Comparison of ENCODE assay signal across 18 mouse cellular contexts in the genomic region with DNA sequence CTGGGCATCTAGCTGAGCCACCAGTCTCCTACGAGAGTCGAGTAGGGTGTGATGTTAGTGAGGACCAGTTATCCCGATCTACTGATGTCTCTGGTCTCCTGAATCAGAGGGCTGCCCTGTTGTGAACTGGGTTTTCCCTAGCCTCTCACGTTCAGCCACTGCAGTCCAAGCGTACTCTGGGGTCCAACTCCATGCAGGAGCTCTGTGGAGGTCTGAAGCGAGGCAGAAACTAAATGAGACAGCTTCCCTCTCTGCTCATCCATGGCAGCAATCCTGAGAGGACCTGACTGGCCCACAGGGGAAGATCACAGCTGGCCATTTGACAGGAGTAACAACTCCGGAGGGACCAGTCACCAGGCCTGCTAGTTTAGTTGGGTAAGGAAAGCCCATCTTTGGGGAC. TPM values are rescaled to one million over a fixed set of nuclear protein-coding genes. Genes with fewer than 3 reads are reported as not detected.
A peak's percentile ranks its signal among the peaks of the same experiment; 100 is the strongest.
DNase-seq lines count a peak whose midpoint lies in the region; ATAC-seq lines count a peak whose summit lies in the region.
"Had no signal": no experiment of that assay in that cellular context is flagged by ENCODE, and none has a peak within 500 bp of the region (broad histone marks: within the 10 kb centered on the region; RNA-seq: fewer than 3 reads in every experiment).

No protein-coding gene starts in this region.

- H3K27me3 ChIP-seq in intestine, embryonic 14.5 days (replicated peaks; ENCODE audit: control insufficient read depth, insufficient read depth, low read length), result no peaks in the 10 kb centered on the region
- H3K27me3 ChIP-seq in intestine, embryonic 15.5 days (replicated peaks), result no peaks in the 10 kb centered on the region
- H3K27me3 ChIP-seq: CH12.LX, Patski had no signal

- no peak overlapping the region for H3K9ac ChIP-seq in intestine, embryonic 14.5 days (ENCODE audit: low read length)
- no peak overlapping the region for H3K9ac ChIP-seq in intestine, embryonic 15.5 days

- H3K36me3 ChIP-seq in intestine, embryonic 14.5 days (ENCODE audit: control insufficient read depth, insufficient read depth, low read length), result no peaks in the 10 kb centered on the region
- no peaks in the 10 kb centered on the region for H3K36me3 ChIP-seq in intestine, embryonic 15.5 days
- H3K36me3 ChIP-seq: G1E had no signal

- no peaks in the 10 kb centered on the region for H3K4me1 ChIP-seq in intestine, embryonic 14.5 days (replicated peaks; ENCODE audit: control insufficient read depth, insufficient read depth, low read length)
- no peaks in the 10 kb centered on the region for H3K4me1 ChIP-seq in intestine, embryonic 15.5 days (replicated peaks)

- no peaks in the 10 kb centered on the region for H3K9me3 ChIP-seq in intestine, embryonic 14.5 days (ENCODE audit: control insufficient read depth, low read length)
- H3K9me3 ChIP-seq in intestine, embryonic 15.5 days, result no peaks in the 10 kb centered on the region
- H3K9me3 ChIP-seq: G1E had no signal

- no peak overlapping the region for H3K4me3 ChIP-seq in intestine, embryonic 14.5 days (ENCODE audit: low read depth, low read length)
- H3K4me3 ChIP-seq in intestine, embryonic 15.5 days (replicated peaks), result no peak overlapping the region

- no peak overlapping the region for H3K27ac ChIP-seq in intestine, embryonic 14.5 days (ENCODE audit: low read depth)
- no peak overlapping the region for H3K27ac ChIP-seq in intestine, embryonic 15.5 days

- peak; percentile 83 for DNase-seq in heart, adult 11 months
- no peak for DNase-seq in heart, adult 9 months (ENCODE audit: low spot score in 2 of 2)
- peak; percentile 33 for DNase-seq in intestine, embryonic 14.5 days (ENCODE audit: low spot score)
- DNase-seq: adrenal gland, adult 2 months; adrenal gland, adult 8-10 months; adrenal gland, postnatal 10 days; adrenal gland, postnatal 14 days; adrenal gland, postnatal 25 days; adrenal gland, postnatal 36 days; B cell, adult 2 months; cerebellum, adult 11 months; cerebellum, adult 11-12 months; cerebellum, adult 18-20 months had no signal

- H3K4me2 ChIP-seq in intestine, embryonic 14.5 days (ENCODE audit: low read length), result no peak overlapping the region
- no peak overlapping the region for H3K4me2 ChIP-seq in intestine, embryonic 15.5 days (replicated peaks)

- ATAC-seq in intestine, embryonic 14.5 days (replicated peaks; ENCODE audit: low FRiP score, low TSS enrichment, low read depth), result no peak
- no peak for ATAC-seq in intestine, embryonic 15.5 days
- ATAC-seq: activated CD4-positive, CD25-positive, alpha-beta regulatory T cell, adult 4 months; Patski had no signal

- whole genome bisulfite sequencing in intestine, embryonic 14.5 days, result 77% methylated on average over 7 of the region's 7 CpGs
- 86% methylated on average over 7 of the region's 7 CpGs for WGBS in intestine, embryonic 15.5 days

RNA-seq across cellular contexts. Expression of gene Egr2, which starts 10.6 kb away (rescaled TPM):
- polyA plus RNA-seq in intestine, embryonic 14.5 days (2014; fragmentation: Nextera tagmentation; extraction: Ambion mirVana), result 0.22 TPM in 1 of 2 replicates, not detected in the other
- polyA plus RNA-seq in intestine, embryonic 15.5 days (2015; fragmentation: Nextera tagmentation; extraction: Ambion mirVana), result 0.26 and 0.33 TPM in 2 replicates

RNA-seq across cellular contexts. Expression of gene Ado, which starts 24.1 kb away (rescaled TPM):
- polyA plus RNA-seq in intestine, embryonic 14.5 days (2014; fragmentation: Nextera tagmentation; extraction: Ambion mirVana), result 63.7 and 69.8 TPM in 2 replicates
- polyA plus RNA-seq in intestine, embryonic 15.5 days (2015; fragmentation: Nextera tagmentation; extraction: Ambion mirVana), result 50.9 and 54.6 TPM in 2 replicates

Comparison
In these comparisons a context has a peak if more than half of its experiments do, and no peak if none do; other contexts are left out.
1. DNase-seq: peak in heart, adult 11 months (single experiment) and intestine, embryonic 14.5 days (single experiment); none in heart, adult 9 months (0 of 2).